Mouse (Mus musculus) right cerebral cortex, postnatal 10 days (tissue): ENCODE measurements at regions not wholly inside any gene's neighbourhood (a gene's known extent, or its start where the extent isn't known, plus 50 kb on each side); places are given as distances from the start of the nearest gene placed in this dataset.
"Not testable (repeated sequence)": the region's sequence is repeated elsewhere in the genome, so short reads cannot be mapped to it uniquely, and the experiment has no call there.

Source experiments
- DNase-seq, 2 experiments: peaks; one replicate each; pipeline ENCODE4 v3.0.0; 2021; ENCODE audit warnings: low spot score in 2 of 2

GRCm38 (mm10) chr13:28840142-28840541, 113.4 kb downstream of the Sox4 start:
- no peak for DNase-seq

GRCm38 (mm10) chr13:28839084-28839483, 114.4 kb downstream of the Sox4 start:
- DNase-seq: no peak

DNA sequence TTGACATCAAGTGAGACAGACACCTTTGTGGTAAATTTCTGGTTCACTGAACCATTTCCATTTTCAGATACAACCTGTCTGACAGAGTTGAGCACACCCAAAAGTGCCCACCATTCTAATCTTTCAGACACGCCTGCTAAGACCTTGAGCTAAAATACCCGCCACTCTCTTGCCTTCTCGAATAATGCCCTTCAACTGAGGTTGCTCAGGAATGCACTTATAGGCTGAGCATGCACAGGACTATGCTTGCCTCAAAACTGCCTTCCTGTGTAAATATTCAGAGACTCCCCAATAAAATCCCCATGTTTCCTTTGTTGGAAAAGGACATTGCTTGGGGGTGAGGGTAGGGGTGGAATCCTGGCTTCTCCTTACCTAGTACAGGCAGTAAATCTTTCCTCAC, 115.3 kb downstream of the Sox4 start:
- no peak for DNase-seq

DNA sequence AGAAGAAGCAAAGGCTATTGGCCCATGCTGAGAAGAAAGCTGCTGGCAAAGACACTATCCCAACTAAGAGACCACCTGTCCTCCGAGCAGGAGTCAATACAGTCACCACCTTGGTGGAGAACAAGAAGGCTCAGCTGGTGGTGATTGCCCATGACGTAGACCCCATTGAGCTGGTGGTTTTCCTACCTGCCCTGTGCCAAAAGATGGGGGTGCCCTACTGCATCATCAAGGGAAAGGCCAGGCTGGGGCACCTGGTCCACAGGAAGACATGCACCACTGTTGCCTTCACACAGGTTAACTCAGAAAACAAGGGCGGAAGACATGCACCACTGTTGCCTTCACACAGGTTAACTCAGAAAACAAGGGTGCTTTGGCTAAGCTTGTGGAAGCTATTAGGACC, 116.3 kb downstream of the Sox4 start:
- DNase-seq: not testable (repeated sequence)

DNA sequence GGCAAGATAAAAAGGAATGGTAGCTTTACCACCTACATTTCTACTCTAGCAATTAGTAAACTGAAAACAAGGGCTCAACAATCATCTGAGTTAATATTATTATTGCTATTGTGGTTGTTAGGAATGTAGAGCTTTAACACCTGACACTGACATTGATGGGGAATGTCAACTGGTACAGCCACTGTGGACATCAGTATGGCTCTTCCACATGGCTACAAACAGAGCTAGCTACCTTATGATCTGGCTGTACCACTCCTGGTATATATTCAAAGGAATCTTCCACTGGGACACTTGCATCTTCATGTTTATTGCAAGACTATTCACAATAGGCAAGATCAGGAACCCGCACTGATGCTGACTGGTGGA, 119.8 kb downstream of the Sox4 start:
- no peak for DNase-seq

GRCm38 (mm10) chr13:28832855-28833699, 120.4 kb downstream of the Sox4 start:
- DNase-seq: no peak

DNA sequence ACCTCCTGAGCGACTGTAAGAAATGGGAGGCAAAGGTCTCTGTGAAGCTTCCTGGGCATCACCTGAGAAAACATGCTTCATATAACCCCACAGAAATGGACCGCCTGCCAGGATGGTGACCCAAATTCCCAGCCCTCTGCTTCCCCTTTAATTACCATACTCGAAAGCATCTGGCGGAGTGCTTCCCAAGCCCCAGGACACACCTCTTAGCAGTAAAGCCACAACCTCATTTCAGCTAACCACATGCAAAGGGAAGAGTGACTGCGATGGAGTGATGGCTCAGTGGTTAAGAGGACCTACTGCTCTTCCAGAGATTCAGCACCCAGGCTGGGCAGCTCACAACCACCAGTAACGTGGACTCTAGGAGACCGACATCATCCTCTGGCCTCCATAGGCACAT, 127.2 kb downstream of the Sox4 start:
- DNase-seq: no peak

- no peak for DNase-seq
These were observed 129.5 kb downstream of the Sox4 start for GRCm38 (mm10) chr13:28823985-28824384.

- no peak for DNase-seq
These were observed 130.1 kb downstream of the Sox4 start for GRCm38 (mm10) chr13:28823311-28823880.

- DNase-seq: no peak
These were observed 132.5 kb downstream of the Sox4 start for GRCm38 (mm10) chr13:28820868-28821533.

DNA sequence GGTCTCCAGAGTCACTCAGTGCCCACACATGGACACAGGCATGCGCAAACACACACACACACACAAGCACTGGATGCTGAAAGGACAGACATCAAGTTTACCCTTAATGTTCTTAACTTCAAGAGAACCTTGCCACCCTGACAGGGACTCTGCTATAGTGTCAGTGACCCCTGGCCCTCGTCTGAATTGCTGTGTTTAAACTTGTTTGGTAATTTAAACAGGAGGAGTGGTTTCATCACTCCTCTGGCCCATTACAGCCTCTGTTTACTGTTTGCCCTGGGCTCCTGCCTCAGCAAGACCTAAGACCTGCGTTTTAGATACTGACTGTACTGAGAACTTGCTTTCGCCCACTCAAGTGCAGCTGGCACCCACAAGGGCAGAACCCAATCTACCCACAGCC, 139.4 kb downstream of the Sox4 start:
- DNase-seq: no peak

DNA sequence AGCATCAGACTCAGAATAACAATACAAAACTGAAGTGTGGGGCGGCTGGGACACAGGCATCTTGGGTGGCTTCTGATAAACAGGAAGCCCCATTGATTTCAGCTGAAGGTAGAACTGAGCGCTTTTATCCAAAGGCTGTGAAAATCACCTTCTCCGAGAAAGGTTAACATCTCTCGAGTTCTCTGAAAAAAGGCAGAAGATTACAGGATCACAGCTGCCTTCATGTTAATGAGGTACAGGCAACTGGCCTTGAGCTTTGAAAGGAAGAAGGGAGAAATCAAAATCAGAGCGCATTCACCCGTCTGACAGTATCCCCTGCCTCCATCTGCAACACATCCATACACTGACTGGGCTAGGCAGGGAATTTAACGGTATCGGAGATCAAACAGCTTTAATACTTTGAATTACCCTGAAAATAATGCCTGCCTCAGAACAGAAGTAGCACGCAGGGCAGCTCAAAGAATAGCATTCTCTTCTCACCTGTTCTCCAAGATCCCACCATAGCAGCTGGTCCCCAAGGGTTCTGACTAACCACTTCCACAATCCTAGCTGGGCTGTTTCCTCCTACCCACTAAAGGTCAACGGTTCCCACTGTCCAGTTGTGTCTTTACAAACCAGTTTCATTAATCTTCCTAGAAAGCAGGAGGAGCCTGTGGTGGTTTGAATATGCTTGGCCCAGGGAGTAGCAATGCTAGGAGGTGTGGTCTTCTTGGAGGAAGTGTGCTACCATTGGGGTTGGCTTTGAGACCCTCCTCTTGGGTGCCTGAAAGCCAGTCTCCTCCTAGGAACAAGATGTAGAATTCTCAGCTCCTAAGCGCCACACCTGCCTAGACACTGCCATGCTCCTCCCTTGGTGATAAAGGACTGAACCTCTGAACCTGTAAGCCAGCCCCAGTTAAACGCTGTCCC, 141.6 kb downstream of the Sox4 start:
- no peak for DNase-seq

- no peak for DNase-seq
These were observed 142.5 kb downstream of the Sox4 start for GRCm38 (mm10) chr13:28811081-28811439.

DNA sequence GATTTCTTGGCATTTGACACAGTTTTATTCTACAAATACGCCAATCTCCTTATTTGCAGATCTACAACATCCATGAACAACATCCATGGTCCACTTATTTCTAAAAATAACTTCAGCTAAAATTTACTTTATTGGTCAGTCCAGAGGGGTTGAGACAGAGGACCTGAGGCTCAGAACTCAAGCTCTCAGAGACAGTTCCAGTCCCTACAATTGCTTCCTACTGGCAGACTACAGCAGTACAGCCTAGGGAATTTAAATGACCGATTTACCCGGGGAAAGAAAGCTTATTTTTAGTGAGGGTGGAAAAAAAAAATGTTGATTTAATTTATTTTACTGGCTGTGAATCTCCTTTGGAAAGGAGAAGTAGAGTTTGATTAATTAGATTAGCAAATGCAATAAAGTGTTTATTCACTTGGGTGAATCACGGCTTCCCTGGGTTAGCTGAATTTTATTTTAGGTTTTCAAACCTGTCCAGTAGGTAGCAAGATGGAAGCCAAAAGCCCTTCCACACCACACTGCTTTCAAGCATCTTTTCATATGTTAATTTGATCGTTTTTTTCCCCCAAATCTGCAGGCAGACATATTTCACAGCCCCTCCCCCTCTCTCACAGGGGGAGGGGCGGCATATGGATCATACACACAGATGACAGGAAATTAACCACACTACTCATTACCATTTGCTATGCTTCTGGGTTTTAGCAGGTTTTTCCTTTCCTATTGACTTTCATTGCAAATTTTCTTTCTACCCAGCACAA, 143.0 kb downstream of the Sox4 start:
- no peak for DNase-seq

- no peak for DNase-seq
These were observed 148.2 kb downstream of the Sox4 start for GRCm38 (mm10) chr13:28805302-28805701.

GRCm38 (mm10) chr13:28801210-28801954, 152.1 kb downstream of the Sox4 start:
- no peak for DNase-seq

DNA sequence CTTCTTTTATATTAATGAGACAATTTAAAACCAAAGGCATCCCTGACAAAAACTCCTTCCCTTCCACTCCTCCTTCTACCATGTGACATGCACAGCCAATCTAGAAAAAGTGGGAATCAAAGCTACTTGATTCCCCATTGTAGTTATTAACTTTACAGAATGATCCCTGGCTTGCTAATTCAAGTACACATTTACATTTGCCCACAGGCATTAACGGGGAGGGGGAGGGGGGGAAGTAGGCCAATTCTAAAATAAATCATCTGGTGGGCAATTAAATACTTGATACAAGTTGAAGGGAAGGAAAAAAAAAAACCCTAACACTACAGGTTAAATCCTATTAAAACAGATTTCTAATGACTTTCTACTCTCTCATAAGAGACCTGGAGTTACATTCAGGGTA, 152.8 kb downstream of the Sox4 start:
- DNase-seq: no peak

GRCm38 (mm10) chr13:28799474-28799873, 154.0 kb downstream of the Sox4 start:
- no peak for DNase-seq

- no peak for DNase-seq
These were observed 155.7 kb downstream of the Sox4 start for GRCm38 (mm10) chr13:28797617-28798475.

GRCm38 (mm10) chr13:28795274-28795673, 158.2 kb downstream of the Sox4 start:
- no peak for DNase-seq
